In the genomic region with DNA sequence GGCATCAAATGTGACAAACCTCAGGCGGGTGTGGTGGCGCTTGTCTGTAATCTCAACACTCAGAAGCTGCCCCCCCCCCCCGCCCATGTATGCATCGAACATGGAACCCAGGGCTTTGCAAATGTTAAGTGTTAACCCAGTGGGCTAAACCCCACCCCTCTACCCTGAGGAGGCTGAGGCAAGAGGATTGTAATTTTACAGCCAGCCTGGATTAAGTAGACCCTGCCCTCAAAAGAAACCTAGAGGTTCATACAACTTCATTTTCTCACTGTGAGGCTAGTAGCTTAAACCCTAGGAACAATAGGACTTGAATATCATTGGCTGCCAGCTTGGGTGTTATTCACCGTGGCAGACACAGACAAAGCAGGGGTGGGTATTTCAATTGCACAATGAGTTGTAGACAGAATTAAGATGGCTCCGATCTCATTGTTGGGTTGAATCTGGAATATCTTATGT, we compare ENCODE assay signal across 8 mouse cellular contexts. TPM values are rescaled to one million over a fixed set of nuclear protein-coding genes. Genes with fewer than 3 reads are reported as not detected.
DNase-seq lines count a peak whose midpoint lies in the region; ATAC-seq and TF ChIP-seq lines count a peak whose summit lies in the region.

No protein-coding gene starts in this region.

- DNase-seq in cerebellum, adult 2 months = no peak
- DNase-seq in cerebellum, adult 9-10 months = no peak
- DNase-seq in forebrain, embryonic 10.5 days (ENCODE audit: extremely low spot score, low spot score) = peak; percentile 43
- no peak for DNase-seq in right cerebral cortex, postnatal 14 days
- no peak for DNase-seq in gastrocnemius, postnatal 4 days (ENCODE audit: low spot score in 2 of 2)

- H3K27me3 ChIP-seq in cerebellum, adult 2 months (ENCODE audit: control insufficient read depth, insufficient read depth, low read length) = no peaks in the 10 kb centered on the region
- peaks cover 18% of the 10 kb centered on the region for H3K27me3 ChIP-seq in forebrain, embryonic 10.5 days (ENCODE audit: poor library complexity, severe bottlenecking)
- H3K27me3 ChIP-seq in liver, embryonic 15.5 days = no peaks in the 10 kb centered on the region; the same call in 1 of the 2 replicates

- TF ChIP-seq POLR2A in cerebellum, adult 2 months (IDR thresholded peaks at IDR 0.05; ENCODE audit: borderline replicate concordance, insufficient read depth, low read length) = no peak

- H3K4me2 ChIP-seq in liver, embryonic 15.5 days = peak overlapping the region; percentile 98

- H3K36me3 ChIP-seq in forebrain, embryonic 10.5 days (replicated peaks) = peaks cover 39% of the 10 kb centered on the region
- H3K36me3 ChIP-seq in liver, embryonic 15.5 days (replicated peaks) = peaks cover 40% of the 10 kb centered on the region

- H3K9me3 ChIP-seq in forebrain, embryonic 10.5 days = no peaks in the 10 kb centered on the region
- H3K9me3 ChIP-seq in liver, embryonic 15.5 days (replicated peaks) = no peaks in the 10 kb centered on the region

- no peak overlapping the region for H3K27ac ChIP-seq in cerebellum, adult 2 months (ENCODE audit: insufficient read depth, low read length)
- H3K27ac ChIP-seq in forebrain, embryonic 10.5 days = peak overlapping the region; percentile 99
- H3K27ac ChIP-seq in liver, embryonic 15.5 days (replicated peaks) = peak overlapping the region; percentile 93

- no peak for TF ChIP-seq CTCF in cerebellum, adult 2 months (IDR thresholded peaks at IDR 0.05; ENCODE audit: borderline replicate concordance, insufficient read depth, low read depth, low read length)

- H3K4me1 ChIP-seq in cerebellum, adult 2 months (ENCODE audit: control insufficient read depth, insufficient read depth, low read length) = no peaks in the 10 kb centered on the region
- peaks cover 52% of the 10 kb centered on the region for H3K4me1 ChIP-seq in forebrain, embryonic 10.5 days
- H3K4me1 ChIP-seq in liver, embryonic 15.5 days (replicated peaks) = peaks cover 37% of the 10 kb centered on the region

- peak; percentile 24 for ATAC-seq in CD4-positive, CD25-positive, alpha-beta regulatory T cell, adult 4 months
- peak; percentile 26 for ATAC-seq in liver, embryonic 15.5 days (ENCODE audit: insufficient read depth)
- no peak for ATAC-seq in granulocyte monocyte progenitor cell, adult 5-6 weeks (replicated peaks; ENCODE audit: poor library complexity, severe bottlenecking)

- H3K9ac ChIP-seq in liver, embryonic 15.5 days = peak overlapping the region; percentile 58

- H3K4me3 ChIP-seq in cerebellum, adult 2 months (replicated peaks; ENCODE audit: insufficient read depth, low read depth, low read length) = peak overlapping the region; percentile 66
- H3K4me3 ChIP-seq in forebrain, embryonic 10.5 days = peak overlapping the region; percentile 91
- peak overlapping the region; percentile 81 for H3K4me3 ChIP-seq in liver, embryonic 15.5 days (replicated peaks)

- WGBS in cerebellum, adult 2 months = 4% methylated on average over 6 of the region's 6 CpGs
- 19% methylated on average over 6 of the region's 6 CpGs for WGBS in forebrain, embryonic 10.5 days
- 20% methylated on average over 6 of the region's 6 CpGs for WGBS in liver, embryonic 15.5 days (ENCODE audit: insufficient replicate concordance)

RNA-seq across cellular contexts. Expression of gene Stmn1, which starts 1.2 kb away (rescaled TPM):
- 361 and 454 TPM in 2 replicates for polyA plus RNA-seq in cerebellum, adult 2 months (2012; rRNA removed)
- polyA plus RNA-seq in CD4-positive, CD25-positive, alpha-beta regulatory T cell, adult 4 months (2017; shearing (Covaris generic)) = 100 to 1,000 TPM in 1 of 2 experiments, 10 to 100 TPM in 1; 80.7 to 125 TPM
- polyA plus RNA-seq in forebrain, embryonic 10.5 days (2016; fragmentation: Nextera tagmentation; extraction: Ambion mirVana) = 2,040 and 2,174 TPM in 2 replicates
- 398 and 432 TPM in 2 replicates for polyA plus RNA-seq in liver, embryonic 15.5 days (2015; fragmentation: Nextera tagmentation; extraction: Ambion mirVana)
- total RNA-seq in gastrocnemius, postnatal 4 days (2021) = 100 to 1,000 TPM; 152 to 171 TPM
- total RNA-seq in granulocyte monocyte progenitor cell, adult 5-6 weeks (2014; fragmentation: Nextera tagmentation) = 878 and 904 TPM in 2 replicates
- 966 and 982 TPM in 2 replicates for total RNA-seq in granulocyte monocyte progenitor cell, adult 5-6 weeks (2017)

RNA-seq across cellular contexts. Expression of gene Paqr7, which starts 27.1 kb away (rescaled TPM):
- 86.0 and 99.2 TPM in 2 replicates for polyA plus RNA-seq in cerebellum, adult 2 months (2012; rRNA removed)
- polyA plus RNA-seq in CD4-positive, CD25-positive, alpha-beta regulatory T cell, adult 4 months (2017; shearing (Covaris generic)) = 10 to 100 TPM; 21.3 to 56.0 TPM
- 2.7 and 3.1 TPM in 2 replicates for polyA plus RNA-seq in forebrain, embryonic 10.5 days (2016; fragmentation: Nextera tagmentation; extraction: Ambion mirVana)
- 7.8 and 8.4 TPM in 2 replicates for polyA plus RNA-seq in liver, embryonic 15.5 days (2015; fragmentation: Nextera tagmentation; extraction: Ambion mirVana)
- total RNA-seq in gastrocnemius, postnatal 4 days (2021) = 1 to 10 TPM; 4.8 to 6.3 TPM
- 11.2 and 12.9 TPM in 2 replicates for total RNA-seq in granulocyte monocyte progenitor cell, adult 5-6 weeks (2014; fragmentation: Nextera tagmentation)
- total RNA-seq in granulocyte monocyte progenitor cell, adult 5-6 weeks (2017) = 9.5 and 12.8 TPM in 2 replicates

RNA-seq across cellular contexts. Expression of gene Aunip, which starts 41.4 kb away (rescaled TPM):
- 0.24 and 0.65 TPM in 2 replicates for polyA plus RNA-seq in cerebellum, adult 2 months (2012; rRNA removed)
- polyA plus RNA-seq in CD4-positive, CD25-positive, alpha-beta regulatory T cell, adult 4 months (2017; shearing (Covaris generic)) = 1 to 10 TPM in 1 of 2 experiments, under 1 TPM in 1; 0.26 to 1.2 TPM
- 30.3 and 32.8 TPM in 2 replicates for polyA plus RNA-seq in forebrain, embryonic 10.5 days (2016; fragmentation: Nextera tagmentation; extraction: Ambion mirVana)
- polyA plus RNA-seq in liver, embryonic 15.5 days (2015; fragmentation: Nextera tagmentation; extraction: Ambion mirVana) = 14.0 and 18.9 TPM in 2 replicates
- total RNA-seq in gastrocnemius, postnatal 4 days (2021) = 1 to 10 TPM; 1.9 to 2.1 TPM
- total RNA-seq in granulocyte monocyte progenitor cell, adult 5-6 weeks (2014; fragmentation: Nextera tagmentation) = 15.0 and 25.6 TPM in 2 replicates
- total RNA-seq in granulocyte monocyte progenitor cell, adult 5-6 weeks (2017) = 24.2 and 26.4 TPM in 2 replicates
